Mouse (Mus musculus): ENCODE measurements around the gene Ist1.

The Ist1 gene

DNA sequence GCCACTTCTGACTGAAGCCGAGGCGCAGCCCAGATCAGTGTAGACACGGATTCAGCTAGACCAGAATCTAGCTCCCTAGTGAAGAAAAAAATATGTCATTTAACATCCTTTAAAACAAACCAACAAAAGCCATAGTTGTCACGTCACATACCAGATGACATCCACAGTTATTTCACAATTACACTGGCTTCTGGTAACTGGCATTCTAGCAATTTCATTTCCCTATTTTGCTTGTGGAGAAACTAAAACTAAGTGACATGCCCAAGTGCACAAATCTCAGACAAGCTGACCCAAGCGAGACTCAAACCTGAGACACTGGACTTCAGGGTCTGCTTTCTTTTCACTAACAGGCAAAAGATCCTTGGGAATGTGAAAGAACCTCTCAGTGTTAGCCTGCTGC is 10.9 kb downstream of the Ist1 start:
- DNase-seq (ENCODE audit: low read depth, low spot score) = no peak

DNA sequence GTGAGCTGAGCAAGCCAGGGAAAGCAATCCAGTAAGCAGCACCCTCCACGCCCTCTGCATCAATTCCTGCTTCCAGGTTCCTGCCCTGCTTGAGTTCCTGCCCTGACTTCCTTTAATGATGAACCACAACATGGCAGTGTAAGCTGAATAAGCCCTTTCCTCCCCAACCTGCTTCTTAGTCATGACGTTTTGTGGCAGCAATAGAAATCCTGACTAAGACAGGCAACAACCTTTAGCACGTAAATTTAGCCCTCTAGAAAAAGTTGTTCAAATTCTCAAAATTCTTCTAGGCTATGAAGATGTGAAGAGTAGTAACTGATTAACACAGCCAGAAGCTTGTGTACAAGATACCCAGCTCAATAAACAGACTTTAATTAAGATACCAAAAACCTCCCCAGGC is 11.5 kb downstream of the Ist1 start:
- DNase-seq (ENCODE audit: low read depth, low spot score) = no peak

DNA sequence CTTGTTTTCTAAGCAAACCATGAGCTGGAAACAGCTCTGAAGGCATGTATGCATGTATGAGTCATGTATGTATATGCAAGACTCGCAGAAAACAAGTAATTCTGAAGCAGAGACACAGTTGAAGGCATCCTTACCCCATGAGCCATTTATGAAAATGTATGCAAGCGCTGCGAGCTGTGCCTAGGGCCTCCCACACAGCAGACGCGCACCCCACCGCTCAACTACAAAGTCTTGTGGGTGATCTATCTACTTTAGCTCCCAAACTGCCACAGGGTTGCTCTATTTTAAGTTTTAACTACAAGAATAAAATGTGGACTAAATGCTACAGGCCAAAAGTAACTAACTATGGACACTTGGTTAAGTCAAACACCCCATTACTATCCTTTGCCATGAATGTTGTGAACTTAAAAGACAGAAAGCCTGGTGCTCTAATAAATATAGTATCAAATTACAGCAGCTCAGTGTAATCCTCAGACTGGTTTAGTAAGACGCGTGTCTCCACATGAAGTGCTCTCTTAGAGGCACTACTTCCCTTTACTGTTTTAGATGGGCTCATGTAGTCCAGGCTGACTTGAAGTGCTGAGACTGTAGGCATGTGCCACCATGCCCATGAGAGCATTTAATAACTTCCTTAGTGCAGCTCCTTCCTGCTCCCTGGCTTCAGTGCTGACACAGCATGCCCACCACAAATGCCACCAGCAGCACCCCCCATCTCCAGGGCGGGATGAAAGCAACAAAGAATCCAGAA is 17.0 kb downstream of the Ist1 start:
- peak; percentile 81 for DNase-seq (ENCODE audit: low read depth, low spot score)

DNA sequence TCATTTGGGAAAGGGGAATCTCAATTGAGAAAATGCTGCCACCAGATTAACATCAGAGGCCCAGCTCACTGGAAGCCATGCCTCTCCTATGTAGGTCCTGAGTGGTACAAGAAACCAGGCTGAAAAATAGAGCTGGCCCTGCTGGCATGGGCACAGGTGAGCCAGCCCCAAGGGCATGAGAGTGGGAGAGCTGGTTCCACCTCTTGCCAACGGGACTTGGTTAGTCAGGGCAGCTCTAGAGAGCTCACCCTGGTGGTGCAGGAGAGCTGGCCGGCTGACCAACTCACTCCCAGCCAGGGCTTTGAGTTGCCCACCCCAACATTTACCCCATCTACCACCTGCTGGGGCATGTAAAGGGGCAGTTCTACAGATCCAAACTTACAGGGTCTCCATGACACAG is 19.5 kb downstream of the Ist1 start:
- DNase-seq (ENCODE audit: low read depth, low spot score) = no peak

DNA sequence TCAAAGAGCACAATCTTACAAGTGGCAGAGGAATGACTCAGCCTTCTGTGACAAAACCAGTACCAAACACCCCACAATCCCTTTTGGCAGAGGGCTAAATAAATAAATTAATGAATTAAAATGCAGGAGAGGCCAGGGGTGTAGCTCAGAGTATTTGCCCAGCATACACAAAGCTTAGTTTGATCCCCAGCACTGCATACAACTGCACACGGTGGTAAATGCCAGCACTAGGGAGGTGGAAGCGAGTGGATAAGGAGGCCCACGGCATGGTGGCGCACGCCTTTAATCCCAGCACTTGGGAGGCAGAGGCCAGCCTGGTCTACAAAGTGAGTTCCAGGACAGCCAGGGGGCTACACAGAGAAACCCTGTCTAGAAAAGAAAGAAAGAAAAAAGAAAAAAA is 20.4 kb downstream of the Ist1 start:
- DNase-seq (ENCODE audit: low read depth, low spot score) = no peak

DNA sequence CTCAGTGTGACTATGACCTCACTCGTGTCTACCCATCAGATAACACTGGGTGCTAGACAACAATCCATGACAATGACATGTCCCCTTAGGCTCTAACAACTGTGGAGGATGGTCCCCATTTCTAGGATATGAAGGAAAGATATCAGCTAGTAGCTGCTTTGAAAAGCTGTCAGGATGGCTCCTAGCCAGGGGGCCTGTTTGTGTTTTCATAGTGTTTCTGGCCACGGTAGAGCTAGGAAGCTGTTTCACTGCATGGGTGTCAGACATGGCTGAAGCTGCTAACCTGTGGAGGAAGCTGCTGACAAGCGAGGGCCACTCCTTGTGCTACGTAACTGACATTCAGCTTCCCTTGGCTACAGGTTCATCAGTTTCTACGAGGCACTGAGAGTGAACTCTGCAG is 26.4 kb downstream of the Ist1 start:
- no peak for DNase-seq (ENCODE audit: low read depth, low spot score)

DNA sequence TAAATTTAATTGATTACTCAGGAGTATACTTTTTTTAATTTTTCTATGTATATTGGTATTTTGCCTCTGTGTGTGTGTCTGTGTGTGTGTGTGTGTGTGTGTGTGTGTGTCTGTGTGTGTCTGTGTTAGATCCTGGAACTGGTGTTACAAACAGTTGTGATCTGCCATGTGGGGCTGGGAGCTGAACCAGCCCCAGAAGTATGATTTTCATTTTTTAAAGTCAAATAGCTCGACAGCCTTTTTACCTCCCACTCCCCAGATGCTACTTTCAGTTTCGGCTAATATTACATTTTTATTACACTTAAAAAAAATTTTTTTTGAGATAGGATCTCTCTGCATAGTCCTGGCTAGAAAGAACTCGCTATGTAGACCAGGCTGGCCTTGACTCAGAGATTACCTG is 30.7 kb downstream of the Ist1 start:
- DNase-seq (ENCODE audit: low read depth, low spot score) = peak; percentile 47

DNA sequence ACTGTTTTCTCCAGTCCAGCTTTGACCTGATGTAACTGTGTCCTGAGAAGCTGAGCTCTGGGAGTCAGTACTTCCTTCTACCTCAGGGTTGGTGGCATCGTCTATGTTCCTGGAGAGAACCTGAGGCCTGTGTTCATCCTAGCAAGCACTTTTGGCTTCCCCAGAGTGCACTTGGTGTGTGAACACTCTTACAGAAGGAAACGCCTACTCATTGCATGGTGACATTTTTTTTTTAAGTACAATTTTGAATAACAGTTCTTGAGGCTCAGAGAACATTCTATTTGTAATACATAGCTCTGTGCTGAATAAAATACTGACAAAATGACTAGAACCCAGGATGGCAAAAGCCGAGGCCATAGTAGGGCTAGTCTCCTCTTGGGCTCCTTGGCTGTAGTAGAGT is 36.2 kb downstream of the Ist1 start:
- DNase-seq (ENCODE audit: low read depth, low spot score) = peak; percentile 78

DNA sequence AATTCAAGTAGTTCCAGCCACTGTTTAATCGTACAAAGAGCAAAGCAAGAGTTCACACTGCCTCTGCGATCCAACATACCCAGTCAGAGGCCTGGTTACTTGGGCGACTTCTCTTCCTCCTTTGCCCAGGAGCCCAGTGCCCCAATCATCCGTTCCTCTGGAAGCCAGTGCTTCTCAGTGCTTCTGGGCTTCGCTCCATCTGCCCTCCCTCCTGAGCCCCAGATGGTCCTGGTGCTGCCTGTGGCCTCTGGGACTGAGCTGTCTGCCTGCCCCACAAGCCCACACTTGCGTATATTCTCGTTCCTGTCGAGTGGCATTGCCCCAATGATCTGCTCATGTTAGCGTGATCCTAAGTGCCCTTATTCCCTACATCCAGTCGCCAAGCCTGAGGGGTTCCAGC is 42.3 kb downstream of the Ist1 start:
- DNase-seq (ENCODE audit: low read depth, low spot score) = no peak

DNA sequence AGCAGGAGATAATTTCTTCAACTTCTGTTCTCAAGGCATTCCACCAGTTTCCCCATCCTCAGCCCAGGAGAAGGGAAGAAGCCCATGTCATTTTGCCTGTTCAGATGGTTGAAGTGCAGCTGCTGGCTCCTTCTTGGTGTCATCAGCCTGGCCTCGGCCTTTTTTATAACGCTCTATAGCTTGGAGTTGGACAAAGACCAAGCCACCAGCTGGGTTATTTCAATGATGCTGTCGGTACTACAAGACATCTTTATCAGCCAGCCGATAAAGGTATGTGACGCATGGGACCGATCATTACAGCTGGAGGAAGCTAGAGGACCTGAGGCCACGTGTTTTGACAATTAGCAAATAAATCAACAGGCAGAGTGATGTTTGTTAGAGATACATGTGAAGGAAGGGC is 44.6 kb downstream of the Ist1 start:
- DNase-seq (ENCODE audit: low read depth, low spot score) = no peak

DNA sequence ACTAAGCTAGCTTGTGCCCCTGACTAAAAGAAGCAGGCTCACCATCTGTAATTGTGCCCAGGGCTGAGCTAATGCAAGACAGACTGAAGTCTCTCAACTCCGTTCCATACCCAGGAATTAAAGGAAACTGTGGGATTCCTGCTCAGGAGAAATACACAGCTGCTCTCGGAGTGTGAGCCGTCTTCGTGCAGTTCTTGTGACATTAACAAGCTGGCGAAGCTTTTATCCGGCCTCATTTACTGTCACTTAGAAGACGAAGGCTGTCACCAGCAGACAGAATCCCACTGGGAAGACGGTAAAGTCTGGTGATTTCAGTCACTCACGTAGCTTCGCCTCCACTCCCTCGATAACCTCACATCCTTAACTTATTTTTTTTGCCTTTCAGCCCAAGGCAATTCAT is 45.7 kb downstream of the Ist1 start:
- DNase-seq (ENCODE audit: low read depth, low spot score) = peak; percentile 53

DNA sequence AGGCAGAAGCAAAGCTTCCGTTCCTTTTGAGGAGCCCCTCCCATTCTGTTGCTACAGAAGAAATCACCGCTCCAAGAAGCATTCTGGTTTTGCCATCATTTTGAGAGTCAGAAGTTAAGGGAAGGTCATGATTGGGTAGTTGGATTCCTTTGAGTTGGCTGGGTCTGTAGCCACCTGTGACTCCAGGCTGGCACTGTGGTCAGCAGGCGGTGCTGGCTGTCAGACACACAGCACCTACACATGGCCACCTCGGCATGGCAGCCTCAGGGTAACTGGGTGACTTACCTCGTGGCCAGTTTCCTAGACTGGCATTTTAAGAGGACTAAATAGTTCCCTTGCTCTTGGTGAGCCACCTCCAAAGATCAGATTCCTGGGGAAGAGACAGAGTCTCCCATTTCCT is 51.8 kb downstream of the Ist1 start:
- no peak for DNase-seq (ENCODE audit: low read depth, low spot score)

DNA sequence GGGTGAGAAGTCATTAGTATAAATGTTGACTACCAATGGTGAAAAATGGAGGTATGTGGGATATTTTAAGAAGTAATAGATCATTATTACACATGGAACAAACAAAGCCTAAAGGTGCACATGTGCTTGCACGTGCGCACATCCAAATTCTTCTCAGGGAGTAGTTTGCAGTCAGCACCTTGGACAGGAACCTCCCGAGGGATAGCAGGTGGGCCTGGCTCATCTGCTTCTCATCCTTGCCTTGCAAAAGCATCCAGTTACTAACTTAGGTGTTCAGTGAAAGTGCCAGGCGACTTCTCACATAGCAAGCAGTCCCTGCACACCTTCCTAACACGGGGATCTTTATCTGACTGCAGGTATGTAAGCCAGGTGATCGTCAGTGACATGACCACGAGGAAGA is 52.6 kb downstream of the Ist1 start:
- DNase-seq (ENCODE audit: low read depth, low spot score) = no peak

DNA sequence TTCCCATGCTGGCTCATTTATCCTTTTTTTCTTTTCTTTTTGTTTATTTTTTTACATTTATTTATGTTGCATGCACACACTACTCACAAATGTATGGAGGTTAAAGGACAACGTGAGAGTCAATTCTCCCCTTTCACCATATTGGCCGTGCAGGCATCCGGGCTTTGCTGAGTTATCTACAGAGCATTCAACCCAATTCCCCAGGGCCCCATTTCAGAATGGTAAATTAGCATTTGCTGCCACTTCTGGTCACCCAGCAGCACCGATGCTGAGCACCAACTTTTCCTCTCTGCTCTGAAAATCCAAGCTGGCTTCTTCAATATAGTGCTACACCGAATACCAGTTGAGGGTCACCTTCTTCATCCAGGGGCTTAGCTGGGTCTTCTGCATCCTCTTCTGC is 54.2 kb downstream of the Ist1 start:
- no peak for DNase-seq (ENCODE audit: low read depth, low spot score)

DNA sequence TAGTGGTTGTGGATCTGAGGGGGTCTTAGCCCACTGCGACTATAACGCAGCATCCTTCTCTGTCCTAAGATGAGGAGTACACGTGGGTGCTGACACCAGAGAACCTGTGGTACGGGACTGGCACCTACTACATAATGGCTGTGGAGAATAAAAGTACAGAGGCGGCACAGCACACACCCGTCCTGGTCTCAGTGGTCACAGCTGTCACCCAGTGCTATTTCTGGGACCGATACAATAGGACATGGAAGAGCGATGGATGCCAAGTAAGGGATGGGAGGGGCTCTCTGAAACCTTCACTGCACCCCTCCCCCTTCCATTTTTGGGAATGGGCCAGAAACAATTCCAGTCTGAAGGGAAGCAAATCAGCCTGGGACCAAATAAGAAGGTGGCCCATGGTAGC is 57.9 kb downstream of the Ist1 start:
- DNase-seq (ENCODE audit: low read depth, low spot score) = no peak

DNA sequence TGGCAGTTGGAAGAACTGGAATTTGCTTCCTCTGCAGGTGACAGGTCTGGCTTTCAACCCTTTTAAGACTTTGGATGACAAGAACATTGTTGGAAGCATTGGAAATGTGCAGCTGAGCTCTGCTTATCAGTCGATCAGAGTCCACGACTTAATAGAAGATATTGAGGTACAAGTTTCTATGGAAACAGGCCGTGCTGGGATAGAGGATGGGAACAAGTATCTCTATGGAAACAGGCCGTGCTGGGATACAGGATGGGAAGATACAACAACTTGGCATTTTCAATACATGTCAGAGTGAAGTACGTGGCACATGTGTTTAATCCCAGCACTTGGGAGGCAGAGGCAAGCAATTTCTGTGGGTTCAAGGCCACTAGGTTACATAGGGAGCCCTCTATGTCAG is 60.6 kb downstream of the Ist1 start:
- peak; percentile 55 for DNase-seq (ENCODE audit: low read depth, low spot score)

DNA sequence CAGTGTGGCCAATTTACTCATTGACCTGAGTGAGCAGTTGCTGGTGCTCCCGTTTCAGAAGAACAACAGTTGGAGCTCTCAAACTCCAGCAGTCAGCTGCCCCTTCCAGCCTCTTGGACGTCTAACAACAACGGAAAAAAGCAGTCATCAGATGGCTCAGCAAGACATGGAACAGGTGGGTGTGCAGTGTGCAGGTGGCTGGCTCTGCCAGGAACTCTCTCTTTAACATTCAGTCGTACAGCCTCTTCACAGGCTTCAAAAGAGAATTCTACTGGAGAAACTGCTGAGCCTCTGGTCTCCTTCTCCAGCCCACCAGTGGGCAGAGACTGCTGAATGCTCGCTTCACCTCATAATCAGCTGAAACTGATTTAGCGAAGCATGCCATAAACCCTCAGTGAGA is 64.4 kb downstream of the Ist1 start:
- peak; percentile 61 for DNase-seq (ENCODE audit: low read depth, low spot score)

Data from brain, adult 2 months (tissue).